Mouse (Mus musculus) heart, embryonic 14.5 days (tissue): ENCODE measurements around the gene Rin3. TPM values are rescaled to one million over a fixed set of nuclear protein-coding genes. Genes with fewer than 3 reads are reported as not detected.
A peak's percentile ranks its signal among the peaks of the same experiment; 100 is the strongest.

Experiments
- ATAC-seq: fragments of 200-750 bp; cut with Nextera tagmentation; 2 replicates; pipeline ENCODE4 v1.8.0; 2017; ENCODE audit warnings: low read depth, moderate TSS enrichment; ENCODE audit not compliant: insufficient number of reproducible peaks, insufficient read depth, low FRiP score
- H3K27ac ChIP-seq, 2 experiments: fragments of 200-500 bp in 1 of 2; fragments of 300-500 bp in 1 of 2; sonication (generic) in 1 of 2; replicated peaks in 1 of 2; 2 replicates each; pipeline ENCODE4 v1.5.1; 2012 to 2014; ENCODE audit warnings: low read depth in 2 of 2, low read length in 2 of 2, control low read depth in 1 of 2, mild to moderate bottlenecking in 1 of 2, mixed read lengths in 1 of 2; ENCODE audit not compliant: control insufficient read depth in 1 of 2, insufficient read depth in 1 of 2
- H3K27me3 ChIP-seq: fragments of 300-500 bp; sonication (generic); 2 replicates; pipeline ENCODE4 v1.6.1; 2014; ENCODE audit warnings: mild to moderate bottlenecking, low read length, control low read depth; ENCODE audit not compliant: control insufficient read depth, insufficient read depth
- H3K36me3 ChIP-seq: fragments of 300-500 bp; sonication (generic); 2 replicates; pipeline ENCODE4 v1.6.1; 2014; ENCODE audit warnings: mild to moderate bottlenecking, control low read depth, low read length, mixed read lengths; ENCODE audit not compliant: control insufficient read depth, insufficient read depth
- H3K4me1 ChIP-seq, 2 experiments: fragments of 200-500 bp in 1 of 2; fragments of 300-500 bp in 1 of 2; sonication (generic) in 1 of 2; 2 replicates each; pipeline ENCODE4 v1.6.1; 2012 to 2014; ENCODE audit warnings: low read length in 2 of 2, control low read depth in 1 of 2, mixed read lengths in 1 of 2; ENCODE audit not compliant: control insufficient read depth in 2 of 2, insufficient read depth in 2 of 2
- H3K4me2 ChIP-seq: fragments of 300-500 bp; sonication (generic); 2 replicates; pipeline ENCODE4 v1.6.1; 2014; ENCODE audit warnings: mild to moderate bottlenecking, low read length
- H3K4me3 ChIP-seq, 2 experiments: fragments of 200-500 bp in 1 of 2; fragments of 300-500 bp in 1 of 2; sonication (generic) in 1 of 2; 2 replicates each; pipeline ENCODE4 v1.5.1; 2012 to 2014; ENCODE audit warnings: low read length in 2 of 2, mild to moderate bottlenecking in 2 of 2, control low read depth in 1 of 2, low read depth in 1 of 2, moderate library complexity in 1 of 2; ENCODE audit not compliant: control insufficient read depth in 1 of 2, insufficient read depth in 1 of 2
- H3K9ac ChIP-seq: fragments of 300-500 bp; sonication (generic); 2 replicates; pipeline ENCODE4 v1.6.1; 2014; ENCODE audit warnings: mild to moderate bottlenecking, low read length
- H3K9me3 ChIP-seq: fragments of 300-500 bp; sonication (generic); 2 replicates; pipeline ENCODE4 v1.6.1; 2016; ENCODE audit warnings: low read length, control low read depth; ENCODE audit not compliant: control insufficient read depth
- WGBS: fragments of 180-500 bp; shearing (Covaris S2); extraction: QIAGEN DNeasy Blood & Tissue Kit; methylation state at CpG from one replicate; pipeline ENCODE4 v1.1.7; 2014; 5-methylcytosine and 5-hydroxymethylcytosine counted together
- polyA plus RNA-seq: library from polyadenylated mRNA; unstranded; fragments of >200 nt; fragmentation: Nextera tagmentation; extraction: Ambion mirVana; gene quantifications from 2 replicates; pipeline ENCODE4 v1.2.1, GENCODE M21; 2014

Rin3 gene
- polyA plus RNA-seq, 1 experiment from 2014 or later, result 11.8 TPM

DNA sequence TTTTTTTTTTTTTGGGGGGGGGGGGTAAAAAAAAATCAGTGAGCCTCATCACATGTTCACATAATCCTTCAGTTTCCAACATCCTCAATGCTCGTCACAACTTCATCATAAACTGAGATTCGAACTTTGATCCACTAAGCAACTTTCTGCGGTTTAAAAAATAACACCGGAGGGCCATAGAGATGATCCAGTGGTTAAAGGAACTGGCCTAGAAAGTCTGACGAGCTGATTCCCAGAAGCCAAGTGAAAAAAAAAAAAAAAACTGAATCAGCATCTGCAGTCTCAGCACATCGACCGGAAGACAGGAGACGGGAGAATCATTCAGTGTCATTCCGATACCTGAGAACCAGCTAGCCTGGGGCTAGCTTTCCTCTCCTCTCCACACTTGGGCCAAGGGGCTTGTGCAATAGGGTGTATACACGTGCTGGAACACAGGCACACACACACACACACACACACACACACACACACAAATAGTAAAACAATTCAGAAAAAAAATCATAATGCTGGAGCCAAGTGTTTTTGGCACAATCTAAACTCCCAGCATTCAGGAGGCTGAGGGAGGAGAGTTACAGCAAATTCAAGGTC lies 154.2 kb downstream of the Rin3 start:
- H3K27ac ChIP-seq, result peak overlapping the region; percentile 60 to 89
- H3K4me2 ChIP-seq, result peak overlapping the region; percentile 71
- no peaks in the 10 kb centered on the region for H3K9me3 ChIP-seq
- peaks cover 15 to 32% of the 10 kb centered on the region in 2 experiments for H3K4me1 ChIP-seq
- peak overlapping the region; percentile 46; the same call in 1 of the 2 replicates for H3K9ac ChIP-seq
- 0 out of 4 replicates have a peak overlapping the region, but pooled peaks of 1 of the 2 experiments have one; percentile 53 for H3K4me3 ChIP-seq
- H3K27me3 ChIP-seq, result no peaks in the 10 kb centered on the region
- 63% methylated on average over 10 of the region's 10 CpGs for WGBS
- H3K36me3 ChIP-seq, result no peaks in the 10 kb centered on the region
- ATAC-seq, result no peak

GRCm38 (mm10) chr12:102437952-102438351 lies 155.1 kb downstream of the Rin3 start:
- Histone ChIP-seq H3K27me3 (no peaks in the 10 kb centered on the region), H3K27ac (peak overlapping the region; percentile 87 to 89), H3K4me1 (peaks cover 8 to 23% of the 10 kb centered on the region in 2 experiments), H3K9ac (peak overlapping the region; percentile 74), H3K36me3 (no peaks in the 10 kb centered on the region), H3K9me3 (no peaks in the 10 kb centered on the region), H3K4me2 (peak overlapping the region; percentile 71), H3K4me3 (peak overlapping the region; percentile 53 to 98; a peak in 3 of 4 replicates)
- peak; percentile 45; the same call in 1 of the 2 replicates for ATAC-seq
- 28% methylated on average over 5 of the region's 5 CpGs for WGBS

DNA sequence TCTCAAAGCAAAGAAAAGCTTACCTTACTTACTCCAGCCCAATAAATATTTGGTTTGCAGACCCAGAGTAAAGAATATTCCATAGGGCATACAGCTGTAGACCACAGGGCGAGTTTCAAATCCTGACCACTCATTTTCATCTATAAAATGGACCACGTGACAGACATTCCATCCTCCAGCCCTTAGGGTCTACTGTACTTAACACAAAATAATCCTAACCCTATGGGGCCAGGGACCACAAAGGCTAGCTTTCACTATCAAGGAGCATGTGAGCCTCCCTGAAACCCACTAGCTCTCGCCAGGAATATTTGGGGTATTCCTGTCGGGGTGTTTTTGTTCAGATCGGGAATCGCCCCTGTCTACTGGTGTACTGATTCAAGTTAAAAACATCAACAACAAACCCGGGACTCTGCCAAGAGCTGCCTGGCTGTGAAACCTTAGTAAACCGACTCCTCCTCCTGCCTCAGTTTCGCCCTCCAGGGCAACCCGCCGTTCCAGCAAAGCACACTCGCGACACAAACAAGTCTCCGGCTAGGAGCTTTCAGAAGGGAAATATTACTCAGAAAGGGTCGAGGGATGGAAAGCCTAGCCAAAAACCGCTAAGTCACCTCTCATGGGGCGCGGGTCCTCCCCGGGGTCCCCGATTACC lies 156.3 kb downstream of the Rin3 start:
- no peaks in the 10 kb centered on the region for H3K36me3 ChIP-seq
- 3% methylated on average over 20 of the region's 20 CpGs for WGBS
- H3K4me3 ChIP-seq, result peak overlapping the region; percentile 53 to 98
- no peaks in the 10 kb centered on the region for H3K27me3 ChIP-seq
- peaks cover 8 to 19% of the 10 kb centered on the region in 2 experiments for H3K4me1 ChIP-seq
- H3K4me2 ChIP-seq, result peak overlapping the region; percentile 71
- no peak for ATAC-seq
- peak overlapping the region; percentile 87 to 89 for H3K27ac ChIP-seq
- H3K9me3 ChIP-seq, result no peaks in the 10 kb centered on the region
- H3K9ac ChIP-seq, result peak overlapping the region; percentile 74

- H3K9ac ChIP-seq, result peak within 1 kb of the TSS; percentile 74
- WGBS, result 0% methylated on average over 28 of the region's 28 CpGs
- peaks cover 8 to 19% of the 10 kb centered on the region in 2 experiments for H3K4me1 ChIP-seq
- peak within 1 kb of the TSS; percentile 71 for H3K4me2 ChIP-seq
- H3K27me3 ChIP-seq, result no peaks in the 10 kb centered on the region
- H3K4me3 ChIP-seq, result peak within 1 kb of the TSS; percentile 53 to 98
- H3K9me3 ChIP-seq, result no peaks in the 10 kb centered on the region
- H3K36me3 ChIP-seq, result no peaks in the 10 kb centered on the region
- ATAC-seq, result peak; percentile 98
- H3K27ac ChIP-seq, result peak within 1 kb of the TSS; percentile 87 to 89
These were observed 156.8 kb downstream of the Rin3 start, which contains the start of gene Lgmn for GRCm38 (mm10) chr12:102439632-102440023. Gene Lgmn (minus strand): TSS chr12:102439813.

Other genes starting within 250 kb of the Rin3 start
- gene Slc24a4, start 154.3 kb upstream of the Rin3 start, polyA plus RNA-seq, result 2.7 and 3.1 TPM in 2 replicates
- 120 and 126 TPM in 2 replicates for gene Lgmn, start 156.8 kb downstream of the Rin3 start, polyA plus RNA-seq
- 27.2 and 28.6 TPM in 2 replicates for gene Golga5, start 186.1 kb downstream of the Rin3 start, polyA plus RNA-seq